Mouse (Mus musculus) ES-Bruce4 (cell line): Measurements from ENCODE around the gene Fam50a.

ENCODE experiments used
- CTCF ChIP-seq: IDR thresholded peaks from one replicate; pipeline ENCODE4 v1.8.1; 2011; ENCODE audit warnings: low read depth, low read length
- EP300 ChIP-seq: IDR thresholded peaks from 2 replicates; pipeline ENCODE4 v1.6.1; 2011; ENCODE audit warnings: low read depth, low read length; ENCODE audit not compliant: insufficient read depth

GRCm38 (mm10) chrX:74270062-74270901 is 42.6 kb upstream of the Fam50a start, which contains the start of gene Rpl10:
- TF ChIP-seq EP300 (0 out of 2 replicates have a peak, but pooled peaks have one; percentile 27), CTCF (no peak)
